Mouse (Mus musculus) heart, postnatal 0 days (tissue): Measurements from ENCODE around the gene Recql5. TPM values are rescaled to one million over a fixed set of nuclear protein-coding genes. Genes with fewer than 3 reads are reported as not detected.

Source experiments
- ATAC-seq: fragments of 200-750 bp; cut with Nextera tagmentation; 2 replicates; pipeline ENCODE4 v1.8.0; 2017; ENCODE audit warnings: low read depth, moderate number of reproducible peaks, moderate library complexity; ENCODE audit not compliant: insufficient read depth
- DNase-seq: peaks from one replicate; pipeline ENCODE4 v3.0.0-alpha.2; 2016; ENCODE audit warnings: low spot score
- H3K27ac ChIP-seq: fragments of 300-500 bp; sonication (generic); 2 replicates; pipeline ENCODE4 v1.5.1; 2014; ENCODE audit warnings: low read depth, mild to moderate bottlenecking
- H3K27me3 ChIP-seq: fragments of 300-500 bp; sonication (generic); 2 replicates; pipeline ENCODE4 v1.6.1; 2014; ENCODE audit warnings: low read length, mixed read lengths; ENCODE audit not compliant: control insufficient read depth, insufficient read depth
- H3K36me3 ChIP-seq: fragments of 300-500 bp; sonication (generic); replicated peaks from 2 replicates; pipeline ENCODE4 v1.6.1; 2014; ENCODE audit warnings: low read length, mixed read lengths; ENCODE audit not compliant: control insufficient read depth, insufficient read depth
- H3K4me1 ChIP-seq: fragments of 300-500 bp; sonication (generic); 2 replicates; pipeline ENCODE4 v1.6.1; 2014; ENCODE audit warnings: antibody characterized with exemption; ENCODE audit not compliant: control insufficient read depth, insufficient read depth
- H3K4me2 ChIP-seq: fragments of 300-500 bp; sonication (generic); 2 replicates; pipeline ENCODE4 v1.6.1; 2014; ENCODE audit warnings: low read depth, mild to moderate bottlenecking, low read length, moderate library complexity
- H3K4me3 ChIP-seq: fragments of 300-500 bp; sonication (generic); 2 replicates; pipeline ENCODE4 v1.5.1; 2014; ENCODE audit warnings: low read depth, low read length
- H3K9ac ChIP-seq: fragments of 300-500 bp; sonication (generic); replicated peaks from 2 replicates; pipeline ENCODE4 v1.6.1; 2014; ENCODE audit warnings: low read depth, low read length, mixed read lengths
- H3K9me3 ChIP-seq: fragments of 300-500 bp; sonication (generic); replicated peaks from 2 replicates; pipeline ENCODE4 v1.6.1; 2016; ENCODE audit warnings: low read length; ENCODE audit not compliant: control insufficient read depth
- CTCF ChIP-seq: IDR thresholded peaks from 2 replicates; pipeline ENCODE4 v1.5.1; 2016; ENCODE audit warnings: antibody characterized with exemption, control low read depth, low read depth
- EP300 ChIP-seq: IDR thresholded peaks from 2 replicates; pipeline ENCODE4 v1.6.1; 2016; ENCODE audit warnings: antibody characterized with exemption, low read depth
- WGBS: fragments of 180-500 bp; shearing (Covaris S2); extraction: QIAGEN DNeasy Blood & Tissue Kit; methylation state at CpG from one replicate; pipeline ENCODE4 v1.1.7; 2014; 5-methylcytosine and 5-hydroxymethylcytosine counted together
- polyA plus RNA-seq: library from polyadenylated mRNA; unstranded; fragments of >200 nt; fragmentation: Nextera tagmentation; extraction: Ambion mirVana; gene quantifications from 2 replicates; pipeline ENCODE4 v1.2.1, GENCODE M21; 2015
- total RNA-seq: library from RNA; depleted of rRNA; stranded (reverse); fragments of >200 nt; gene quantifications from 2 replicates; pipeline ENCODE4 v1.2.3, GENCODE M21; 2014; ENCODE audit warnings: low replicate concordance

The Recql5 gene
- total and polyA plus RNA-seq, 2 experiments from 2014 or later = 5.8 to 6.2 TPM

- no peaks in the 10 kb centered on the region for H3K36me3 ChIP-seq
- DNase-seq = no peak
- H3K4me1 ChIP-seq = 0 out of 2 replicates have a peak, but pooled peaks cover 4% of the 10 kb centered on the region
- H3K27ac ChIP-seq = no peak overlapping the region
- no peak overlapping the region for H3K9ac ChIP-seq
- H3K27me3 ChIP-seq = peaks cover 11% of the 10 kb centered on the region; the same call in 1 of the 2 replicates
- WGBS = 83% methylated on average over 11 of the region's 11 CpGs
- H3K4me2 ChIP-seq = no peak overlapping the region
- TF ChIP-seq EP300 (no peak), CTCF (no peak)
- H3K9me3 ChIP-seq = no peaks in the 10 kb centered on the region
- no peak for ATAC-seq
- H3K4me3 ChIP-seq = no peak overlapping the region
These were observed 46.8 kb downstream of the Recql5 start for GRCm38 (mm10) chr11:115886446-115886845.

DNA sequence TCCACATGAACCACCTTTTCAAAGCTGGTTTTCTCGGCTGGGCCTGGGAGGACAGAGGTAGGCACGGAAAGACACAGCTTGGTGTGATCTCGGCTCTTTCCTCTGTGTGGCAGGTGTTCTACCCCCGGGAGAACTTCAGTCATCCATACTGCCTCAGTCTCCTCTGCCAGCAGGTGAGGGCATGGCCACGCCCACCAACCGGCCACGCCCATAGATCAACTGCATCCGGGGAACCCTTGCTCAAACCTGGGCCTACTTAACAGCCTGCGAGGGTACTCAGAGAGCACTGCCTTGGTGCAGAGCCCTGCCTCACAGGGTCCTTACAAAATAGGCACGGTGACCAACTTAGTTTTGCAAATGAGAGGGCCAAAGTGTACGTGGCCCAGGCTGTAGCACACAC, 48.0 kb downstream of the Recql5 start:
- H3K27ac ChIP-seq = no peak overlapping the region
- no peaks in the 10 kb centered on the region for H3K9me3 ChIP-seq
- H3K4me3 ChIP-seq = no peak overlapping the region
- no peak for ATAC-seq
- H3K36me3 ChIP-seq = no peaks in the 10 kb centered on the region
- H3K9ac ChIP-seq = no peak overlapping the region
- 67% methylated on average over 11 of the region's 11 CpGs for WGBS
- H3K4me2 ChIP-seq = no peak overlapping the region
- H3K27me3 ChIP-seq = peaks cover 11% of the 10 kb centered on the region; the same call in 1 of the 2 replicates
- no peak for DNase-seq
- TF ChIP-seq CTCF = no peak
- no peak for TF ChIP-seq EP300
- H3K4me1 ChIP-seq = 0 out of 2 replicates have a peak, but pooled peaks cover 4% of the 10 kb centered on the region

- TF ChIP-seq CTCF = no peak
- TF ChIP-seq EP300 = no peak
- ATAC-seq (no peak), DNase-seq (no peak)
- H3K27me3 ChIP-seq = peaks cover 11% of the 10 kb centered on the region; the same call in 1 of the 2 replicates
- no peak overlapping the region for H3K4me3 ChIP-seq
- no peak overlapping the region for H3K27ac ChIP-seq
- no peak overlapping the region for H3K9ac ChIP-seq
- H3K9me3 ChIP-seq = no peaks in the 10 kb centered on the region
- no peaks in the 10 kb centered on the region for H3K36me3 ChIP-seq
- H3K4me1 ChIP-seq = 0 out of 2 replicates have a peak, but pooled peaks cover 4% of the 10 kb centered on the region
- no peak overlapping the region for H3K4me2 ChIP-seq
- WGBS = 90% methylated on average over 3 of the region's 3 CpGs
These were observed 48.9 kb downstream of the Recql5 start for GRCm38 (mm10) chr11:115884361-115884760.

GRCm38 (mm10) chr11:115883251-115883650, 50.0 kb downstream of the Recql5 start:
- no peak for DNase-seq
- no peak overlapping the region for H3K27ac ChIP-seq
- H3K4me1 ChIP-seq = 0 out of 2 replicates have a peak, but pooled peaks cover 4% of the 10 kb centered on the region
- WGBS = 19% methylated on average over 13 of the region's 17 CpGs
- H3K36me3 ChIP-seq = no peaks in the 10 kb centered on the region
- H3K9me3 ChIP-seq = no peaks in the 10 kb centered on the region
- H3K9ac ChIP-seq = no peak overlapping the region
- no peak overlapping the region for H3K4me2 ChIP-seq
- TF ChIP-seq CTCF = no peak
- TF ChIP-seq EP300 = no peak
- ATAC-seq = no peak
- no peak overlapping the region for H3K4me3 ChIP-seq
- H3K27me3 ChIP-seq = peaks cover 11% of the 10 kb centered on the region; the same call in 1 of the 2 replicates

GRCm38 (mm10) chr11:115881002-115881401, 52.3 kb downstream of the Recql5 start:
- no peaks in the 10 kb centered on the region for H3K4me1 ChIP-seq
- no peak for DNase-seq
- TF ChIP-seq EP300 (no peak), CTCF (peak; percentile 55)
- ATAC-seq = no peak
- WGBS = 31% methylated on average over 5 of the region's 5 CpGs
- no peak overlapping the region for H3K9ac ChIP-seq
- H3K27me3 ChIP-seq = peaks cover 11% of the 10 kb centered on the region; the same call in 1 of the 2 replicates
- no peak overlapping the region for H3K4me2 ChIP-seq
- H3K36me3 ChIP-seq = no peaks in the 10 kb centered on the region
- no peak overlapping the region for H3K4me3 ChIP-seq
- H3K9me3 ChIP-seq = no peaks in the 10 kb centered on the region
- no peak overlapping the region for H3K27ac ChIP-seq

DNA sequence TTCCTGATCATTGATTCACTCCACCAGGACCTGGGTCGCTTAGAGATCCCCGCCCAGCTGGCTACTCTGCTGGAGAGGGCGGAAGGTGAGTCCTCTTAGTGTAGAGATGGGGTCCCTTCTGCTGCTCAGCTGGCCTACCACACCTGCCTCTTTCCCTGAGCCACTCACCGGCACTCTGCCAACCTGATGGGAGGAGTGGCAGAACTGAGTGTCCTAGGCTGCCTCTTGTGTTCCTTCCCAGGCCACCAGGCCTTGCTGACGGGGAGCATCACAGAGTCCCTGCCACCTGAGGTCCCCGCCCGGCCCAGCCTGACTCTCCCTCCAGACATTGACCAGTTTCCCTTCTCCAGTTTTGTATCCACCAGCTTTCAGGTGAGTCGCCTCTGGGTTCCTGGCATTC, 55.2 kb downstream of the Recql5 start:
- 79% methylated on average over 8 of the region's 8 CpGs for WGBS
- no peak for TF ChIP-seq CTCF
- TF ChIP-seq EP300 = no peak
- Histone ChIP-seq H3K27me3 (peaks cover 4% of the 10 kb centered on the region; the same call in 1 of the 2 replicates), H3K4me1 (no peaks in the 10 kb centered on the region), H3K4me3 (no peak overlapping the region), H3K9ac (no peak overlapping the region), H3K9me3 (no peaks in the 10 kb centered on the region), H3K4me2 (no peak overlapping the region), H3K27ac (no peak overlapping the region), H3K36me3 (no peaks in the 10 kb centered on the region)
- no peak for DNase-seq
- ATAC-seq = no peak
